Mouse (Mus musculus) spleen, postnatal 4 days (tissue): ENCODE data around the gene Fgfbp3.
"Not testable (repeated sequence)": the region's sequence is repeated elsewhere in the genome, so short reads cannot be mapped to it uniquely, and the experiment has no call there.

Experiments used
- DNase-seq, 2 experiments: peaks; one replicate each; pipeline ENCODE4 v3.0.0; 2022; ENCODE audit warnings: low spot score in 2 of 2

Fgfbp3 gene

GRCm38 (mm10) chr19:36910424-36911045 lies 8.9 kb downstream of the Fgfbp3 start:
- DNase-seq: no peak

GRCm38 (mm10) chr19:36909676-36910292 lies 9.6 kb downstream of the Fgfbp3 start:
- DNase-seq: peak; percentile 71 to 92

- DNase-seq: no peak
Observed at GRCm38 (mm10) chr19:36909150-36909549, 10.3 kb downstream of the Fgfbp3 start.

GRCm38 (mm10) chr19:36904211-36905007 lies 15.0 kb downstream of the Fgfbp3 start:
- peak in 1 of 2 experiments; percentile 64 for DNase-seq

- no peak for DNase-seq
Observed at GRCm38 (mm10) chr19:36903377-36903776, 16.0 kb downstream of the Fgfbp3 start.

- DNase-seq: peak in 1 of 2 experiments; percentile 63
Observed at GRCm38 (mm10) chr19:36897778-36898177, 21.6 kb downstream of the Fgfbp3 start.

- DNase-seq: no peak
Observed at GRCm38 (mm10) chr19:36896791-36897569, 22.4 kb downstream of the Fgfbp3 start.

- DNase-seq: no peak
Observed at GRCm38 (mm10) chr19:36891746-36892145, 27.7 kb downstream of the Fgfbp3 start.

GRCm38 (mm10) chr19:36887706-36888105 lies 31.7 kb downstream of the Fgfbp3 start:
- no peak for DNase-seq

GRCm38 (mm10) chr19:36886316-36886715 lies 33.1 kb downstream of the Fgfbp3 start:
- no peak for DNase-seq

GRCm38 (mm10) chr19:36883119-36883518 lies 36.3 kb downstream of the Fgfbp3 start:
- DNase-seq: peak in 1 of 2 experiments; percentile 23

- DNase-seq: no peak
Observed at GRCm38 (mm10) chr19:36878743-36879495, 40.5 kb downstream of the Fgfbp3 start.

GRCm38 (mm10) chr19:36877329-36877728 lies 42.1 kb downstream of the Fgfbp3 start:
- no peak for DNase-seq

GRCm38 (mm10) chr19:36874651-36875050 lies 44.8 kb downstream of the Fgfbp3 start:
- no peak for DNase-seq

- not testable (repeated sequence) for DNase-seq
Observed at GRCm38 (mm10) chr19:36868675-36869074, 50.7 kb downstream of the Fgfbp3 start.
